Mouse (Mus musculus) E14TG2a.4 (cell line): Measurements from ENCODE around the gene Rpusd3.
A peak's percentile ranks its signal among the peaks of the same experiment; 100 is the strongest.

Experiments used
- CTCF ChIP-seq: conservative IDR thresholded peaks from 2 replicates; pipeline ENCODE4 v1.5.1; 2014; ENCODE audit warnings: low read length
- POU5F1 ChIP-seq: IDR thresholded peaks from 2 replicates; pipeline ENCODE4 v1.6.1; 2014; ENCODE audit warnings: low read length, borderline replicate concordance

DNA sequence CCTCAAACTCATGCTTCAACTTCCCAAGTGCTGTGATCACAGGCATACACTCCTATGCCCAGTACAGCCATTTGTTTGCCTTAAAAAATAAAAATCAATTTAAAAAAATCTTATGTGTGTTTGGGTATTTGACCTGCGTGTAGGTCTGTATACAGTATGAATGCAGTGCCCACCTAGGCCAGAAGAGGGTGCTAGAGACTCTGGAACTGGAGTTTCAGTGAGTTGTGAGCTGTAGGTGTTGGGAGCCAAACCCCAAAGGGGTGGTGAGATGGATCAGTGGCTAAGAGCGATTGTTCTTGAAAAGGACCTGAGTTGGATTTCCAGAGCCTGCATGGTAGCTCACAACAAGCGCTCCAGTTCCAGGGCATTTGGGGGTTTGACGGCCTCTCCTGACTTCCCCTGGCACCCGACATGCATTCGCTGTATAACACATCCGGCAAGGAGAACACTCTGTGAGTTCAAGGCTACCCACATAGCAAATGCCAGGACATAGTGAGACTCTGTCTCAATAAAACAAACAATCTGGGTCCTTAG is 22.1 kb upstream of the Rpusd3 start:
- TF ChIP-seq CTCF (peak; percentile 94), POU5F1 (no peak)
